Mouse (Mus musculus) urinary bladder, postnatal 36 days (tissue): ENCODE measurements around the gene Spag9.
A peak's percentile ranks its signal among the peaks of the same experiment; 100 is the strongest.

Experiments
- DNase-seq, 2 experiments: peaks; one replicate each; pipeline ENCODE4 v3.0.0; 2022; ENCODE audit warnings: low spot score in 2 of 2, mixed read lengths in 1 of 2

The Spag9 gene

DNA sequence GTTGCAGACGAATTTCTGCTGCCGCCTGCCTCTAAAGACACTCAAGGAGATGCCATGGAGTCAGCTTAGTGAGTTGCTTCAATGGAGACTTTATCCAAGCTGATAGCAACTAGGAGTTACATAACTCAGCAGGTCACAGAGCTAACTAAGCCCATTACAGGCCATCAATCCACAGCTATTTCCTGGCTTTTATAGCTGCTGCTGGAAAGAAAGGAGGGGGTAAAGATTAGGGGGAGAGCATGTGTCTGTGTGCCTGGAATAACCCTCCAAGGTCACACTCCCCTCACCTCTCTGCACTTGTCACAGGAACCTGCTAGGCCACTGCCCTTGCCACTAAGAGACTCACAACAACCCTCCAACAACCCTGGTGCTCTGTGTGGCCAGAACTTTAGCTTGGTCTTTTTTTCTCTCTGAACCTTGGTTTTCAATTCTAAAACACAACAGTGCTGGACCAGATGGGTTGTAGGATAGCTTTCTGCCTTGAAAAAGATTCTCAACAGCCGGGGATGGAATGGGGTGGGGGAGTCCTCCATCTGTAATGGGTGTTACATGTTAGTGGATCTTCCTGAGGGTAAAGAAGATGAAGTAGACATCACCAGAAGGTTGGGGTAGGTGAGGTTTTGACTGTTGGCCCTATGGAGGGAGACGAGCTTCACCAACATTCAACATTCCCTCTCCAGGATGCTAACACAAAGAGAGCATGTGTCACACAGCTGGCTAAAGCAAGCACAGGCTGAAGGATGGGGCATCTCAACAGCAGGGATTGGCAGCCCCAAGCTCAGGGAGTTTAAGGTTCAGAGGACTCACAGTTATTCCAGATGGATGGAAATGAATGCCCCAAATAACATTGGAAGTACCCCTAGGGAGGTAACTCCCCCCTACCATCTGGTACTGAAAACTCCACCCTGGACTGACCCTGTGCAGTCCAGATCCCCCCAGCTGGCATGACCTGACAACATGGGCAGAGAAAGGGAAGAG is 134.5 kb downstream of the Spag9 start:
- DNase-seq = no peak

DNA sequence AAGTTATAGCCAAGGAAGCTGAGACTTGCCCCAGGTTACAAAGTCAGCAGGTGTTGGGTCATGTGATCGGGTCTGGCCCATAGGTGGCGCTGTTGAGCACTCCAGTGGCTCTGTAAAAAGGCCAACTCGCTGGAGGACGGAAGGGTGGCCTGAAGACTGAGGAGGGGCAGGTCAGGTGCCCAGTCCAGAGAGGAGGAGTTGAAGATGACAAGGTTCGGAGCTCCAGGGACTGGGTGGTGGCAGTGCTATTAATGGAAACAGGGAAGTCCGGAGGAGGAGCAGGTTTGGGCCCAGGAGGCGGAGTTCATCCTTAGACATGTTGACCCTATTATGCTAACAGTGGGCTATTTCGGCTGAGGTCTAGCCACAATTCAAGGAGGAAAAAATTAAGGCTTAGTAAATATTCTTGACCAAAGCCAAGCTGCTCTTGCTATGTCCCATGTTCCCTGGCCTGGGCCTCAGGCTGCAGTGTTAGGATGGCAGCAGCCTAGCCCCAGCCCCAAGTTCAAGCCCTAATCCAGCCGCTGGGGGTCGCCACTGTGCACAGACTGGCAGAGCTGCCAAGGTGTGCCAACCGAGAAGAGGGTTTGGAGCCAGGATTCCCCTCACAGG is 137.6 kb downstream of the Spag9 start:
- DNase-seq = peak; percentile 87 to 92

DNA sequence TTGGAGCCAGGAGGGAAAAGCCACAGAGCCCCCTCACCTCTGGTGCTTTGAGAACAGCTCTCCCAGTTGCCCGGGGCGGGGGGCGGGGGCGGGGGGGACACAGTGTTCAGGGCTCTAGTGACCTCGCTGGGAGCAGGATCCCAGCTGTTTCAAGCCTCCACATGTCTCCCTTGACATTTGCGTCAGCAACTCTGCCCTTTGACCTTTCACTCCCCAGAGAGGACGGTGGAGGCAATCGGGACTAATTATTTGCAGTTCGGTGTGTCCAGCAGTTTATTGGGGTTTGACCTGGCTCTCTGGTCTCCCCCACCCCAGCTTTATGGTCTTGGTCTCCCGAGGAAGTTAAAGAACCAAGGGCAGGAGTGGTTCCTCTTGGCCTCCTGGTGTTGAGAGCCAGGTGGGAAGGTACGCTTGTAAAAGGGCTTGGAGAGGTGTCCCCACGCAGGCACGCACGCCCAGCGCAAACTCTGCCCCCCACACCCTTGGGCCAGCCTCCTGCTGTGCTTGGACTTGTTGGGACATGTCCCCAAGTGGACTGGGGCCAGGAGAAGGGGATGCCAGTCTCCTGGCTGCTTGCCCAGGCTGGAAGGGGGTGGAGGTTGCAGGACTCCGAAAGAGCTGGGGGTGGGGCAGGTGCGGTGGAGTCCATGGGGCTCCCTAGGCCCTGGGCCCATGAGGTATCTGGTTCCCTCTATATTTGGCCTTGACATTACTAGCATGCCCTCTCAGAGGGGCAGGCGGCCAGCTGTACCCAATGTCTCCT is 138.4 kb downstream of the Spag9 start:
- DNase-seq = peak; percentile 87 to 92

DNA sequence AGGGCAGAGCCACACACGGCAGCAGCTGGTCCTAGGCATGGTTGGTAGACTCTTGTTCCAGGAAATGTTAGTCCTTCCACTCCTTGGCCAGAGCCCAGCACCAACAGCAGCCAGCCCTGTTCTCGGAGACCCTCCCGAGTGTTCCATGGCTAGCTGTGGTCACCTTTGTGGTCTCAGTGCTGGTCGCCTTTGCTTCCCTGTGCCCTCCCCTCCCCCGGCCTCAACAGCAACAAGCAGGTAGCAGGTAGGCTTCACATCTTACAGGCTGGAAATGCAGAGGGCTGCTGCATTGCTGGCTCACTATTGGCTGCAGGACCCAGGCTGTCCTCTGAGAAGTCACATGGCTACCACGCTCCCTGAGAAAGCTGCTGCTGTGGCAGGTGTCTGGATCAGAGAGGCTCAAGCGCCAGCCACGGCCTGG is 139.7 kb downstream of the Spag9 start:
- DNase-seq = no peak

DNA sequence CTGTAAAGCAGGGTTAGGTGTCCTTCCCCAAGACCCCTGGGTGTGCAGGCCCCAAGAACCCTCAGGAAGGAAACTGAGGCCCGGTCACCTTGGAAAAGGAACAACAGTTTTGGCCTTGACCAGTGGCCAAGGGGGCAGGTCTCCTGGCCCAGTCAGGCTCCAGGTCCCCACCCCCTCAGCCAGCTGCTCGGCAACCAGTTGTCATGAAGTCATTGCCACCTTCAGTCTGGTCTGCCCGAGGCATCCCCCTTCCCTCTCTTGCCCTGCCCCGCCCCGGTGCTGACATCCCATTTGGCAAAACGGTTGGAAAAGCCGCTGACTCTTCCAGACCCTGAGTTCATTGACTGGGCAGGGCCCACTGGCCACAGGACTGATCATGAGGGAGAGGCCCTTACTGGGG is 140.8 kb downstream of the Spag9 start:
- DNase-seq = peak in 1 of 2 experiments; percentile 42

DNA sequence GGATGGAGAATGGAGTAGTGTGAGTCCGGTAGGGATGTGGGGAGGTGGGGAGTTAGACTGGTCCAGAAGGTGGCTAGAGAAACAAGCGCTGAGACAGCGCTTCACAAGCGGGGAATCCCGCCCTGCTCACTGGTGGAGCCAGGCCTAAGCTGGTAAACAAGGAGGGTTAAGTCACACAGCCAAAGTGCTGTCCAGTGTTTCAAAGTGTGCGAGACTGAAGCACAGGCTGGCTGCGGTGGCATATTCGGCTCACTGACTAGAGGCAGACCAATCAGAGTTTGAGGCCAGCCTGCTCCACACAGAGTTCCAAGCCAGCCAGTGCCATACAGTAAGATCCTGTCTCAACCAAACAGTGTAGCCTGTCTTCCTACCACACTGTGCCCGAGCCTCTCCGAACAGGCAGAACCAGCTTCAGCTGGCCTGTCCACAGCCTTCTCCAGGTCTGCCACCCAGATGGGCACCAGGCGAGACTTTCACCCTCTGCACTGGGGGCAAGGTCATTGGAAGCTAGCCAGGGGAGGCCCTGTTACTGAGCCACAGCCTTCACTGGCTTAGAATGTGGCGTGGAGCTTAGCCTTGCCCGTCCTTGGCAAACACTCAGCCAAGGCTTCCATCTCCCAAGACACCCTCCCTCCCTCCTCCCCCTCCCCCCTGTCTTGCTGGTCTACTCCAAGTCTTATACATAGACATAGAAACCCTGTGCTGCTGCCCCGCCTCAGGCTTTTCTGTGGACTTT is 141.6 kb downstream of the Spag9 start:
- peak in 1 of 2 experiments; percentile 80 for DNase-seq

DNA sequence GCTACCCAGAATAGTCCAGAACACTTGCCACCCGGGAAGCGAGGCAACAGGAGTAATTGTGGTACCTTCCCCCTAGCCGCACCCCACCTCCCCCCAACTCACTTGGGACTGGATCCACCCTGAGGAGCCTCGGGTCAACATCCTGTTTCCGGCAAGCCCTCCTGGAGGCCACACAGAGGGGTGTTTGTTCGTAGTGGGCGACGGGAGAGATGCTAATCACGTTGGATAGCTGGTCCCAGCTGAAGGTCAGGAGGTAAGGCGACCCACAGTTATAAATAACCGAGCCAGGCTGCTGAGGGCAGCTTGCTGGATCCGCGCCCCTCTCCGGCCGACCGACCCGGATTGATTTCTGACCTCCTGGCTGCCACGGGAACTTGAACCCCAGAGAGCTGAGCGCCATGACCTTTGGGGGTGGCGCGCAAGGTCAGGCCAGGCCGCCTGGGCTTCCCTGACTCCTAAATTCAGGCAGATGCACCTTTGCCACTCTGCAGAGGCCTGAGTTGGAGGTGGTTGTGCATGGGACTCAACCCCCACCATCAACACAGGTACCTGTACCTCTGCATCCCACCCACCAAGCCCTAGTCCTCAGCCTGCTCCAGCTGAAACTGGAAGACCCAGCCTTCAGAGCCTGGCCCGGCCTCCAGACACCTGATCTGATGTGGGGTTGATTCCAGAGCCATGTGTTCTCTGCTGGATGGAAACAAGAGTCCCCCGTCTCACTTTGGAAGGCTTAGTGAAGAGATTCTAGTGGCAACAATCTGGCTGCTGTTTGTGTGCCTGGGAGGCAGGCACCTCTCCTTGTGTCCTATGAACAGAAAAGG is 142.7 kb downstream of the Spag9 start:
- DNase-seq = no peak

DNA sequence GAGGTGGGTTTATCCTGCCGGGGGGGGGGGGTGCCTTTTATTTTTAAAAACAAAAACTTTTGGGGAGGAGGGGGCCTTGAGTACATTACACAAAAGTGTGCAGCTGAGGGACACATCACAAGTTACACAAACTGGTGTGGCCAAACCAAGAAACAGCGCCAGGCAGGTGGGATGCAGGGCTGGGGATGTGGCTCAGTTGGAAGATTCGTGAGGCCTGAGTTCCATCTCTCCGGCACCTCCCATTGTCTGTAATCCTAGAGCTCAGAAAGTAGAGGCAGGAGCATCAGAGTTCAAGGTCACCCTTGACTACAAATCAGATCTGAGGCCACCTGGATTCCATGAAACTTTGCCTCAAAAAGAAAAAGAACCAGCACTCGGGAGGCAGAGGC is 143.3 kb downstream of the Spag9 start:
- no peak for DNase-seq

DNA sequence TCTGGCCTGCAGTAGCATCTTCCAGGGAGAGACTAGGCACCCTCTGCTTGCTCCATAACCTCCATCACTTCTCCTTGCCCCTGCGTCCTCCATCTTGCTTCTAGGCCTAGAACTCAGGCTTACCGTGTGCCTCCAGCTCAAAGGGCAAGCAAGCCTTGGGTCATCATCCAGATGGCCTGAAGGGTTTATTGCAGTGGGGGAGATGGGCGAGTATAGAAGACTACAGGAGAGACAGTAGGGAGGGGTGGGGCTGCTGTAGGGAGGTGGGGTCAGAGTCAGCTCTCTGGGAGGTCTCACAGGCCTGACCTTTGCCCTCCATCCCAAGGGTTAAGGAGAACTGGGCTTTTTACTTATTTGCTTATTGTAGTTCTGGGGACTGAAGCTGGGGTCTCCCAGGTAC is 144.6 kb downstream of the Spag9 start:
- no peak for DNase-seq

DNA sequence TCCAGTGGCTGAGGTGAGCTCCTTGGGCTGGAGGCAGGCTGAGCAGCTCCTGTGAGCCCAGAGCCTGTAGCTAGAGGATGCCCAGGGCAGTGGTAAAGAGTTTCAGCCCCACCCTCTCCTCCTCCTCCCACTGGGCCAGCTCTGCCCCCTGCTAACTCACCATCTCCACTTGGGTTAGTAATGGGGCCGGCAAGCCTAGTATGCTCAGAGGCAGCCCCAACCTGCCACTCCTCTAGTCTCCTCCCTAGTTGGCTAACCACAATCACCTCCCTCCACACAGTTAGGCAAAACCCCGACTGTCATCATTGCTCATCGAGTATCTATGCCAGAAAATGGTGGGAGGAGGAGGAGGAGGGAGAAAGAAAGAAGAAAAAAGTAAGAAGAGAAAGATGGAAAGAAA is 145.7 kb downstream of the Spag9 start:
- DNase-seq = no peak

DNA sequence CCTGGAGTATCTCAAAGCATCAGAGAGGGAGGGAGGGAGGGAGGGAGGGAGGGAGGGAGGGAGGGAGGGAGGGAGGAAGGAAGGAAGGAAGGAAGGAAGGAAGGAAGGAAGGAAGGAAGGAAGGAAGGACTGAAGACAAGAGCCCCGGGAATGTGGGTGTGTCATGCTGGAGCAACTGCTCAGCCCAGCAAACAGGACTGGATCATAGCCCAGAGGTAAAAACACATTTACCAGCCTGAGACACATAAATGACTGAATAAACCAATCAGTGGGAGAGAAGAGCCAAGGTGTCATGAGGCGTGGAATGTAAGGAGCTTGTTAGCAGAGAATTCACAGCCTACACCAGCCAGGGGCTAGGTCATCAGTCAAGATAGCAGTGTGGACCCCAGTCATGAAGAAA is 147.4 kb downstream of the Spag9 start:
- no peak for DNase-seq

DNA sequence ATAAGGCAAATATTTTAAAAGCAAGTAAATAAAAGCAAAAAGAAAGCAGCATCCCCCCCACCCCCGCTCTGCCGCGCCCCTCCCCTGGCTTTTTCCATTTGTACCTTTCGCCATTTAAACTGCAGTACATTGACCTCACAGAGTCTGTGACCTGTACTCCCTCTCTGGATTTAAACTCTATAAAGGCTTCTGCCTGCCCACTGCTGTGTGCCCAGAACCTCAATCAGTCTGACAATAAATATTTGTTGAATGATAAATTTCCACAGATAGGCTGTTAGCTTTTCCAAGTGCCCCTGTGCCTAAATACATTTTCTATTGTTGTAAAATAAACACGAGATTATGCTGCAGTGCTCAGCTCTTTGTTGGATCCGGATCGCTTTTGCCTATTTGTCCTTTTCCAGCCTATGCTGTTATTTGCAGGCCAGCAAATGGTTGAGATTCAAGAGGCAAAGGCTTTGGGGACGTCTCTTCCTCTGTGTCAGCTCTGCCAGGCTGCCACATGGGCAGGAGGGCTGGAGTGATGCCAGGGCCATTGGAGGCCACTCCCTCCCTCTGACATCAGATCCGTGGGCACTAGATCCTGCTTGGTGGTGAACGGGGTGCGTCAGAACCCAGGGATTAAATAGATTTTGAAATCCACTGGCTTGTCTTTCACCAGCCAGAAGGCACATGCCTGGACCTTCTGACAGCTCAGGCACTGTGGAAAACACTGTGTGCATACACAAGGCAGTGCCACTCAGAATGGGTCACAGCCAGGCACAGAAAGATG is 149.1 kb downstream of the Spag9 start:
- peak; percentile 68 to 87 for DNase-seq

DNA sequence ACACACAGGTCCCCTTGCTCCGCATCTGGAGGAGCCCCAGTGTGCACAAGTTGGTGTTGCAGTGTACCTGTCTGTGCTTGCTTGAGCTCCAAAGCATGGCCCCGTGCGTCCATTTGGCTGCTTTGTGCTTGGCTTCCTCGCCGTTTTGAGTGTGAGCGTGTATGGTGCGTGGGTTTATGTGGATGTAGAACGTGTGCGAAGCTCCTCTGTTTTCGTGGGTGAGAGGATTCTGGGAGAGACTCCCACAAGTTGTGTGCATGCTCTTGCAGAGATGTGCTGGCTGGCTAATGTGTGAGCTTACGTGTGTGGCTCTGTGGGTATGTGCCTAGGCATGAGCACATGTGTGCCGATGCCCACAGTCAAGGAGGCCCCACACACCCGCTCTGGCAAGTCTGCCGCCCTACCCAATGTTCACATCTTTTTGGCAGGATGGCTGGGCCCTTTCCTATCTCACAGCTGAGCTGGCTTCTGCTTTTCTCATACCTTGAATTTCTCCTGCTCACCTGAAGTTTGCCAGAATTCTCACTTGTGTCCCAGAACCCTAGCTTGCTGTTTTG is 150.2 kb downstream of the Spag9 start:
- no peak for DNase-seq

DNA sequence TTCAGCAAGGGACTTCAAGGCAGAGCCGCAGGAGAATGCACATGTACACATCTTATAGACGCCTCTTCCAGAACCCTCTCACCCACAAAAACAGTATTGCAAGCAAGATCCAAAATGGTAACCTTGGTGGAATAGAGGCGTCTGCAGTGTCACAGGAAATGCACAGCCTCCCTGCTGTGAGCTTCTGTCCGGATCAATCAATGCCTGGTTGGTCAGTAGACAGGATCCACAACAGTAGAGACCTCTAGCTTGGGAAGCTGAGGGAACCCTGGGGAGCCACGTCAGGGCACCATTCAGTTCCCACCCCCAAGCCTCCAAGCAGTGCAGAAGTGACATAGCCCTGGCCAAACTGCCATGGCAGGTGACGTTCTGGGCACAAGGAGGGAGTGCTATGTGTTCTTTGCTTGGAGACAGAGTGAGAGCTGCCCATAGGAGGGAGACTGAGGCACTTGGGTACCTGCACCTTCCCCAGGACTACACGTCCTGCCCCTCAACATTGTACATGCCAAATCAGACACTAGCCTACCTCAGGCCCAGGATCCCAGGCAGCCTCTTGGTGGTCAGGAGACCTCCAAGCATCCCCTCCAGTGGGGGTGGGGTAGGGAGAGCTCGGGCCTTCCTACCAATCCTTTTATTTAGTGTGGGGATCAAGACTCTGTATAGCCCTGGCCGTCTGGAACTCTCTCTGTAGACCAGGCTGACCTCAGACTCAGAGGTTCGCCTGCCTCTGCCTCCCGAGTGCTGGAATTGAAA is 151.0 kb downstream of the Spag9 start:
- no peak for DNase-seq

DNA sequence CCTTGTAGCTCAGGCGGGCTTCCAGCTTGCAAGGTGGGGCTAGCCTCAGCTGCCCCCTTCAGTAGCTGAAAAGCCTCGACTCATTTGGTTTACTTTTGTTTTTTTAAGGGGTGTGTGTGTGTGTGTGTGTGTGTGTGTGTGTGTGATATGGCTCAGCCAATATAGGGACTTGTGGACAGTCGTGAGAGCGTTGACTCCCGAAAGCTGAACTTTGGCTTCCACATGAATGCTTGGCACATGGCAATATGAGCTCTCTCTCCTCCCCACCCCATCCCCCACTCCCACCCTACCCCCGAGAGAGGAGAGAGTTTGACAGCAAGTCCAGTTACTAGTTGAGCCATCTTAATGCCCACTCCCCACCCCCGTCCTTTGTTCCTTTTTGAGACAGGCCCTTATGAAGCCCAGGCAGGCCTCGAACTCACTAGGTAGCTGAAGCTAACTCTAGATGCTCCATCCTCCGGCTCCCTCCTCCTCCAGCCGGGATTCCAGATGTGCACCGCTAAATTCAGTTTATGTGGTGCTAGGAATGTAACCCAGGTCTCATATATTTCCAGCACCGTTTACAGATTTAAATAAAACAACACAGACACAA is 152.3 kb downstream of the Spag9 start:
- DNase-seq = no peak

DNA sequence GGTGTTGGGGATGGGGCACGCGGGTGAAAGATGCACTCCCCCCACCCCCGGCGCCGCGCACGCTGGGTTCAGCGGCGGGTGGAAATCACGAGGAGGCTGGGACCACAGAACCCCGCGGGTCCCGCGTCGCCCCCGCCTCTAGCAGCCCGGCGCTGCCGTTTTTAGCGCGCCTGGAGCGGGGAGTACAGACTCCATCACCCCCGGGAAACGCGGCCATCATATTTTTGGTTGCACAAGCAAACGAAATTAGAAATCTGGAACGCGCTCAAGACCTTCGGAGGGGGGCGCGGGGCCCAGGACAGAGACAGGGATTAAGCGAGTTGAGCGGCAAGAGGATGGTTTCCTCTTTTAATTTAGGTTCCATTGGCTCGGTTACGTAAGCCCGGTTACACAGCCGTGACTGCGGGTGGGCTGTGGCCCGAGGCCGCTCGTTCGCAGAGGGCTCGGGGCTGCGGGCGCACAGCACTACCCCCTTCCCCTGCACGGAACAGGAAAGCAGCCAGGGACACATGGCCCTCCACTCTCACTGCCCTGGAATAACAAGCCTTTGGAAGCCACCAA is 153.1 kb downstream of the Spag9 start:
- peak in 1 of 2 experiments; percentile 51 for DNase-seq

DNA sequence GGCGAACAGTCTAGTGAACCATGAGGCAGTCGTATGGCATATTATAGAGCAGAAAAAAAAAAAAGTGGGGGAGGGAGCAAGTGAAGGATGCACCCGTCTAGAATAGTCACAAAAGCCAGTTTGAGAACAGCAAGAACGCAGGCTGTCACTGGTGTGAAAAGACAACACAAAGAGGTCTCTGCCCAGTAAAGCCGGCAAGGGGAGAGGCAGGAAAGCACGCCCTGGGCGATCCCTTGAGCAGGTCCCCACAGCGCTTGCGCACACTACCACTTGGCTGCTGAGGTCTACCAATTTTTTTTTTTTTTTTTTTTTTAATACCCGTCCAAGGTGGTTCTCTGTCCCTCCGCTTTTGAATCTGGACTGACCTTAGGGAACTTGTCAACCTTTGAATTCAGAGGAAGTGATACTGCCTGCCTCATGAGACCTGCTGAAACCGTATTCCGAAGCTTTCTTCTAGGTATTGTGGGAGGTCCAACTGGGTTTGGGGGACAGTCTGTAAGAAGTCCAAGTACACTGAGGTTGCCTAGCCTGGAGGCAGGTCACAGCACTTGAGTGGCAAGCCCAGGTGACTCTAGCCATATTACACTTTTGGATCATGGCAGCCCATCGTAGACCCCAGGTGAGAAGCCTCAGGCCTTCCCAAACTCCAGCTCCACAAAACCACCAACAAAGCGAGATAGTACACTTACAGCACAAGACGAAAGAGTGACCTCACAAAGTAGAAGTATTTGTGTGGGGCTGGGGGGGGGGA is 153.8 kb downstream of the Spag9 start:
- DNase-seq = peak in 1 of 2 experiments; percentile 30
